Mouse (Mus musculus) kidney, adult 2 months (tissue): ENCODE measurements around the gene Gm20425. TPM values are rescaled to one million over a fixed set of nuclear protein-coding genes. Genes with fewer than 3 reads are reported as not detected.

ENCODE experiments used
- DNase-seq: peaks from one replicate; pipeline ENCODE4 v3.0.0; 2021
- H3K27ac ChIP-seq: fragments of 200-500 bp; 2 replicates; pipeline ENCODE4 v1.5.1; 2012; ENCODE audit warnings: low read depth, low read length, control low read depth, inconsistent platforms; ENCODE audit not compliant: insufficient read depth
- H3K27me3 ChIP-seq: fragments of 200-500 bp; replicated peaks from 2 replicates; pipeline ENCODE4 v1.6.1; 2012; ENCODE audit warnings: mild to moderate bottlenecking, moderate library complexity, low read length, inconsistent platforms; ENCODE audit not compliant: control insufficient read depth, insufficient read depth
- H3K36me3 ChIP-seq: fragments of 200-500 bp; 2 replicates; pipeline ENCODE4 v1.6.1; 2012; ENCODE audit warnings: mild to moderate bottlenecking, moderate library complexity, low read length, inconsistent platforms; ENCODE audit not compliant: control insufficient read depth, insufficient read depth
- H3K4me1 ChIP-seq: fragments of 200-500 bp; 2 replicates; pipeline ENCODE4 v1.6.1; 2011; ENCODE audit warnings: low read length; ENCODE audit not compliant: control insufficient read depth, insufficient read depth
- H3K4me3 ChIP-seq: fragments of 200-500 bp; 2 replicates; pipeline ENCODE4 v1.5.1; 2011; ENCODE audit warnings: mild to moderate bottlenecking, low read depth, low read length, control low read depth; ENCODE audit not compliant: insufficient read depth
- CTCF ChIP-seq: fragments of 200-500 bp; conservative IDR thresholded peaks from 2 replicates; pipeline ENCODE4 v1.5.1; 2011; ENCODE audit warnings: low read depth, mild to moderate bottlenecking, control low read depth, low read length, moderate library complexity, mixed read lengths; ENCODE audit not compliant: insufficient read depth, insufficient read length
- POLR2A ChIP-seq: fragments of 200-500 bp; IDR thresholded peaks from one replicate; pipeline ENCODE4 v1.6.1; 2011; ENCODE audit warnings: low read depth, low read length, control low read depth
- WGBS: fragments of 180-500 bp; shearing (Covaris S2); methylation state at CpG from one replicate; pipeline ENCODE4 v1.1.7; 2018; 5-methylcytosine and 5-hydroxymethylcytosine counted together
- polyA plus RNA-seq: library from polyadenylated mRNA; depleted of rRNA; stranded (reverse); fragments of >200 nt; gene quantifications from 2 replicates; pipeline ENCODE4 v1.2.3, GENCODE M21; 2012; rRNA removed

Gm20425 gene
- not detected in 2 replicates for polyA plus RNA-seq

DNA sequence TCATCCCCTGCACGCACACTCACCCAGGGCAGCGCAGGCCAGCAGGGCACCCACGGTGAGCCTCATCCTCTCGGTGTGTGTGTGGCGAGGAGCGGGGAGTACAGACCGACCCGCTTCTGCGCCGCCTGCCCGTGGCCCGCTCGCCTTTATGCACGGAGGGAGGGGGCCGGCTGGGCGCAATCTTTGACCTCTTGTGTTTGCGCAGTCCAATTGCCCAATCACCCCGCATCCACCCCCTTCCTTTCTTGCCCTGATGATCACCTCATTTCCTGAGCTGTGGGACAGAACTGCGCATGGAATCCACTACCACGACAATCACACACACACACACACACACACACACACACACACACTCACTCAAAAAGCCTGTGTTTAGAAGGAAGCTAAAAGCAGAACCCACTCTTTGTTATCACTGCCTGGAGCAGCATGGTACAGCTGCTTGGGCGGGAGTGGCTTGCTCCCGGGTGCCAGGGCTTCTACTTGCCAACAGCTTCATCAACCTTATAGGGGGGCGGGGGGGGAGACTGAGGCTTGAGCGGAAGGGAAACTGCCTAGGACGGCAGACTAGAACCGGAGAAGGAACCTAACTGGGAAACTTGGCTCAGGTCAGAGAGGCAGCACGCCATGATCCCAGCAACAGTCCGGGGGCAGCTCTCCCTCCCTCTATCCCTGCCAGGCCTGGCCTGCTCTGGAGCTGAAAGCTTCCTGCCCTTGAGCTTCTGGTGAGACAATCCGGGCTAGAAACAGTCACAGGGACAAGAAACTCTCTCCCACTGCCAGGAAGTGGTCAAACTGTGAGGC is at the start of gene Gm20425, which contains the start of gene Trf:
Gene Gm20425, minus strand, starts transcription at position 157 of the 801 bp plus-strand sequence.
Gene Trf, minus strand, starts transcription at position 294 of the 801 bp plus-strand sequence.
- Histone ChIP-seq H3K27me3 (no peaks in the 10 kb centered on the region), H3K27ac (peak within 1 kb of the TSS; percentile 36), H3K4me1 (no peaks in the 10 kb centered on the region; the same call in 1 of the 2 replicates), H3K36me3 (no peaks in the 10 kb centered on the region), H3K4me3 (peak within 1 kb of the TSS; percentile 45)
- peak; percentile 67 for DNase-seq
- 35% methylated on average over 29 of the region's 29 CpGs for WGBS
- no peak for TF ChIP-seq CTCF
- peak; percentile 23 for TF ChIP-seq POLR2A

DNA sequence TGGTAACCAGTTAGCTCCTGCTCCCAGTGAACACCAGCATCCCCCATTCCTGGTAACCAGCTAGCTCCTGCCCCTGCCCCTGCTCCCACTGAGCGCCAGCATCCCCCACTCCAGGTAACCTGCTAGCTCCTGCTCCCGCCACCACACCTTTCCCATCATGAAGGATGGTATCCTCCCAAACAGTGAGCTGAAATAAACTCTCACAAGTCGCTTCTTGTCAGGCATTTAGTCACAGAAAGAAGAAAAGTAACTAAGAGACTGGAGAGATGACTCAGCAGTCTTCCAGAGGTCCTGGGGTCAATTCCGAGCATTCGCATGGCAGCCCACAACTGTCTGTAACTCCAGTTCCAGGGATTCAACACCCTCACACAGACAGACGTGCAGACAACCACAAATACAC is 46.8 kb upstream of the Gm20425 start:
- Histone ChIP-seq H3K27ac (no peak overlapping the region), H3K27me3 (no peaks in the 10 kb centered on the region), H3K4me3 (no peak overlapping the region), H3K4me1 (no peaks in the 10 kb centered on the region), H3K36me3 (no peaks in the 10 kb centered on the region)
- no peak for DNase-seq
- TF ChIP-seq POLR2A = no peak
- TF ChIP-seq CTCF = no peak
- 87% methylated on average over 6 of the region's 6 CpGs for WGBS

DNA sequence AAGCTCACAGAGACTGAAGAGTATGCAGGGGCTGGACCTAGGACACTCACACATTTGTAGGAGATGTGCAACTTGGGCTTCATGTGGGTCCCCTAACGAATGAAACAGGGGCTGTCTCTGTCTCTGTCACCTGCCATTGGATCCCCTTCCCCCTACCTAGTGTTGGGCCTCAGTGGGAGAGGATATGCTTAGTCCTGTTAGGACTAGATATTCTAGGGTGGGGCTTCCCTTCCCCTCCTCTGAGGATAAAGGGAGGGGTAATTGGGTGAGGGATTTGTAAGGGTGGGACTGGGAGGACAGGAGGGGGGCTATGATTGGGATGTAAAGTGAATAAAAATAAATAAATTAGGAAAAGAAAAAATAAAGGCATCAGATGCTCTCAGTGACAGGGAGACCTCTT is 45.6 kb upstream of the Gm20425 start:
- Histone ChIP-seq H3K36me3 (no peaks in the 10 kb centered on the region), H3K27me3 (no peaks in the 10 kb centered on the region), H3K27ac (no peak overlapping the region), H3K4me1 (no peaks in the 10 kb centered on the region), H3K4me3 (no peak overlapping the region)
- no peak for DNase-seq
- 85% methylated on average over 1 of the region's 1 CpGs for WGBS
- TF ChIP-seq CTCF (no peak), POLR2A (no peak)

DNA sequence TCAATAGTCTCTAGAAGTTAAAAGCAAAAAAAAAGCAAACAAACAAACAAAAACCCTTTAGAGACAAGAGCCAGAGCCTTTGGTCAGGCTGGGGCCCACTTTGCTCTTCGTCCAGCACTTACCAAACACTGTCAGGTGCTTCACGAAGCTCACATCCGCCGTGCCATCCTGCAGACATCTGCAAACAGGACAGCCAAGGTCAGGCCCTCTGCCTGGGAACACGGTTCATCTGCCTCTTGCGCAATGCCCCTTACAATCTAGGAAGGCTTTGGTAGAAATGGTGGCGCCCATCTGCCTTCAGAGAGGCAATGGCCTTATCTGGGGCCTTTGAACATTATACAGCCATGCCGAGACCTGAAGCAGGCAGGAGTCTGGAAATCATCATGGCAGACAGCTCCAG is 44.7 kb upstream of the Gm20425 start:
- no peak overlapping the region for H3K4me3 ChIP-seq
- no peak overlapping the region for H3K27ac ChIP-seq
- H3K27me3 ChIP-seq = no peaks in the 10 kb centered on the region
- no peaks in the 10 kb centered on the region for H3K36me3 ChIP-seq
- 88% methylated on average over 8 of the region's 8 CpGs for WGBS
- TF ChIP-seq POLR2A (no peak), CTCF (no peak)
- DNase-seq = no peak
- no peaks in the 10 kb centered on the region for H3K4me1 ChIP-seq

DNA sequence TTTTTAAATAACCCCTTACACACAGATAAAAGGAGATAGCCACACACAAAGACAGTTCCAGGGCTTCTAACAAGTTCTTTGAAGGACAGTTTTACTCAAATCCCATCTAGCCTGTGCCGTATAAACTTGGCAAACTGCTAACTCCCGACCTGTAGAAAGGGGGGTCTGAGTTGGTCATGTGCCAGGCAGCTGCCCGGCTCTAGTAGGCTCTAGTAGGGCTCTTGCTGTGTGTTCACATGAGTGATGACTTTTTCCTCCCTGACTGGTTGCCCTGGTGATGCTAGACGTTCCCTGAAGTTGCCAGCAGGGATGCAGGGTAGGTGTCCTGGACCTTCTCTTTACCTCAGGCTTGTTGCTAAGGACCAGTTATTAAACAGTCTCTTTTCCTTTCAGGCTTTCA is 41.0 kb upstream of the Gm20425 start:
- Histone ChIP-seq H3K27me3 (no peaks in the 10 kb centered on the region), H3K4me3 (no peak overlapping the region), H3K36me3 (no peaks in the 10 kb centered on the region), H3K4me1 (no peaks in the 10 kb centered on the region), H3K27ac (no peak overlapping the region)
- 19% methylated on average over 4 of the region's 4 CpGs for WGBS
- no peak for DNase-seq
- no peak for TF ChIP-seq CTCF
- TF ChIP-seq POLR2A = no peak

DNA sequence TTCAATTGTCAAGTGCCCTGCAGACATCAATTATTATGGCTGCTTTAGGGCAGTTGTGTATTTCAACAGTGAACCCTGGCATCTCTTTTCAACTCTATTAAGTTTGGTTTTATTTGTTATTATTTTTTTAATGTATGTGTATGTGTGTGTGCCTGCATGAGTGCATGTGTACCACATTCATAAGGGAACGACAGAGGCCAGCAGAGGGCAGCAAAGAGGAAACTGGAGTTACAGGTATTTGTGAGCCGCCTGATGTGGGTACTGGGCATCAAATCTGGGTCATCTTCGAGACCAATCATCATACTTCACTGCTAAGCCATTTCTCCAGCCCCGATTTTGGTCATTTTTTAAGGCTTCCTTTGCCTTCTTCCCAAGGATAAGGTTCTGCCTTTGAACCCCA is 35.7 kb upstream of the Gm20425 start:
- DNase-seq = no peak
- H3K27ac ChIP-seq = no peak overlapping the region
- no peaks in the 10 kb centered on the region for H3K4me1 ChIP-seq
- TF ChIP-seq CTCF = no peak; the same call in 1 of the 2 replicates
- TF ChIP-seq POLR2A = no peak
- no peaks in the 10 kb centered on the region for H3K27me3 ChIP-seq
- 90% methylated on average over 4 of the region's 4 CpGs for WGBS
- H3K4me3 ChIP-seq = no peak overlapping the region
- H3K36me3 ChIP-seq = no peaks in the 10 kb centered on the region

DNA sequence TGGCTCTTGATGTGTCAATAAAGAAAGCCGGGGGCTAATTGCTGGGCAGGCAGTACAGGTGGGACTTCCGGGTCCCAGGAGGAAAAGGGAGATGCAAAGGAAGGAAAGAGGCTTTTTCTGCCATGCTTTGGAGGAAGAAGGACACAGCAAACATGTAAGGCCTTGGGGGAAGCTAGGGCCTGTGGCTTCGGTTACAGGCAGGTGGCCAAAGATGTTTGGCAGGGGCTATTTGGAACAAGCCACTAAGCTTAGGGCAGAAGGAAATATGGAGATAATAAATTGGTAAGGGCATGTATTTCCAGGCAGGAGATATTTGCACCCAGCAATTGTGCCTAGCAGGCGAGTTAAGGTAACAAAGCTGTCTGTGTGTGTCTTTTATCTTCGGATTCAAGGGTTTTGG is 22.8 kb upstream of the Gm20425 start:
- no peak for DNase-seq
- WGBS = 84% methylated on average over 5 of the region's 5 CpGs
- TF ChIP-seq CTCF = no peak
- TF ChIP-seq POLR2A = no peak
- Histone ChIP-seq H3K4me1 (no peaks in the 10 kb centered on the region), H3K27ac (no peak overlapping the region), H3K27me3 (no peaks in the 10 kb centered on the region), H3K36me3 (no peaks in the 10 kb centered on the region), H3K4me3 (no peak overlapping the region)

DNA sequence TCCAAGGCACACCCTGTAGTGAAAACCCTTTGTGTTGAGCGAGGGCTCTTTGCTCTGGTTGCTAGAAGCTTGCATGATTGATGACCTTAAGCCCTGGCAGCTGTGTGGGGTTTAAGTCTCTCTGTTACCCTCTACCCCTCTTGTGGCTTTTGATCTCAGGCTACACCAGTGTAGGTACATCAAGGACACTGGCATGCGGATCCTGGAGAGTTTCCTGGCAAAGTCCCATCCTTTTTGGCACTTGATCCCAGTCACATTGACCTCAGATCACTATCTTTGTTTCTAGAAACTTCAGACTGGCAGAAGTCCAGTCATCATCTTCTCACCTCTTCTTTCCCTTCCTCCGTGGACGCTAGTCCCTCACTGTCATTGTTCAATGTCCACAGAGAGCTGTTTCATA is 18.5 kb upstream of the Gm20425 start:
- TF ChIP-seq POLR2A (no peak), CTCF (no peak)
- Histone ChIP-seq H3K27ac (no peak overlapping the region), H3K4me1 (no peaks in the 10 kb centered on the region), H3K27me3 (no peaks in the 10 kb centered on the region), H3K4me3 (no peak overlapping the region), H3K36me3 (no peaks in the 10 kb centered on the region)
- DNase-seq = no peak
- 29% methylated on average over 4 of the region's 4 CpGs for WGBS
